Mouse (Mus musculus) stomach, embryonic 14.5 days (tissue): Measurements from ENCODE around the gene 4930453N24Rik. TPM values are rescaled to one million over a fixed set of nuclear protein-coding genes. Genes with fewer than 3 reads are reported as not detected.

Source experiments
- ATAC-seq: fragments of 200-750 bp; cut with Nextera tagmentation; 2 replicates; pipeline ENCODE4 v1.8.0; 2017; ENCODE audit warnings: low read depth, moderate TSS enrichment; ENCODE audit not compliant: insufficient number of reproducible peaks, insufficient read depth, low FRiP score
- H3K27ac ChIP-seq: fragments of 300-500 bp; sonication (generic); 2 replicates; pipeline ENCODE4 v1.5.1; 2014; ENCODE audit warnings: mild to moderate bottlenecking, low read length, moderate library complexity, mixed read lengths
- H3K27me3 ChIP-seq: fragments of 300-500 bp; sonication (generic); 2 replicates; pipeline ENCODE4 v1.6.1; 2014; ENCODE audit warnings: low read length, control low read depth, mixed read lengths; ENCODE audit not compliant: control insufficient read depth, insufficient read depth
- H3K36me3 ChIP-seq: fragments of 300-500 bp; sonication (generic); 2 replicates; pipeline ENCODE4 v1.6.1; 2014; ENCODE audit warnings: mild to moderate bottlenecking, control low read depth, low read length, moderate library complexity, mixed read lengths; ENCODE audit not compliant: control insufficient read depth, insufficient read depth
- H3K4me1 ChIP-seq: fragments of 300-500 bp; sonication (generic); 2 replicates; pipeline ENCODE4 v1.6.1; 2014; ENCODE audit warnings: low read length, control low read depth, mixed read lengths; ENCODE audit not compliant: control insufficient read depth, insufficient read depth
- H3K4me2 ChIP-seq: fragments of 300-500 bp; sonication (generic); replicated peaks from 2 replicates; pipeline ENCODE4 v1.6.1; 2014; ENCODE audit warnings: low read depth, low read length, control low read depth
- H3K4me3 ChIP-seq: fragments of 300-500 bp; sonication (generic); 2 replicates; pipeline ENCODE4 v1.5.1; 2014; ENCODE audit warnings: low read depth, low read length, control low read depth
- H3K9ac ChIP-seq: fragments of 300-500 bp; sonication (generic); replicated peaks from 2 replicates; pipeline ENCODE4 v1.6.1; 2014; ENCODE audit warnings: low read depth, mild to moderate bottlenecking, control low read depth, low read length, moderate library complexity, mixed read lengths
- H3K9me3 ChIP-seq: fragments of 300-500 bp; sonication (generic); 2 replicates; pipeline ENCODE4 v1.6.1; 2016; ENCODE audit warnings: low read depth, low read length, control low read depth; ENCODE audit not compliant: control insufficient read depth
- WGBS: fragments of 180-500 bp; shearing (Covaris S2); extraction: QIAGEN DNeasy Blood & Tissue Kit; methylation state at CpG from one replicate; pipeline ENCODE4 v1.1.7; 2014; 5-methylcytosine and 5-hydroxymethylcytosine counted together
- polyA plus RNA-seq: library from polyadenylated mRNA; unstranded; fragments of >200 nt; fragmentation: Nextera tagmentation; extraction: Ambion mirVana; gene quantifications from 2 replicates; pipeline ENCODE4 v1.2.1, GENCODE M21; 2014

The 4930453N24Rik gene
- polyA plus RNA-seq, 1 experiment from 2014 or later: 30.1 TPM

DNA sequence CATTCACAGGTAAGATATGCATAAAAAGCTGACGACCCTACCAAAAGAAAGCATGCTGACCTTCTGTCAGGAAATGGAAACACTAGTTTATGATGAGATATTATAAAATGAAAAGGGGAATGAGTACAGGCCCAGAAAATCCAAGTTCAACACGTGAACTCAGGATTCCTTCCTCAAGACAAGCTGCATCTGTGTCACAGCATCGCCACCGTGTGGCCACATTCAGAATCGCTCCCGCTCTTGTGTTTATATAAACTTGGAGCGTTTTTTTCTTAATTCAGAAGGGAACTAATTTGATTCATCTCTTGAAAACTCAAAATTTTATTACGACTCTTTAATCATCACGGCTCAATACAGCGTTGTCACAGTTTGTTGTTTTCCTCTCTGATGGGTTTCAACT is 22.7 kb downstream of the 4930453N24Rik start:
- no peak for ATAC-seq
- Histone ChIP-seq H3K9ac (no peak overlapping the region), H3K27ac (no peak overlapping the region), H3K27me3 (no peaks in the 10 kb centered on the region), H3K36me3 (no peaks in the 10 kb centered on the region), H3K9me3 (no peaks in the 10 kb centered on the region), H3K4me2 (no peak overlapping the region), H3K4me1 (no peaks in the 10 kb centered on the region), H3K4me3 (no peak overlapping the region)
- WGBS: 8% methylated on average over 10 of the region's 10 CpGs

- no peak for ATAC-seq
- H3K4me3 ChIP-seq: no peak overlapping the region
- H3K4me1 ChIP-seq: no peaks in the 10 kb centered on the region
- no peaks in the 10 kb centered on the region for H3K9me3 ChIP-seq
- H3K36me3 ChIP-seq: no peaks in the 10 kb centered on the region
- no peak overlapping the region for H3K4me2 ChIP-seq
- 82% methylated on average over 4 of the region's 4 CpGs for WGBS
- no peaks in the 10 kb centered on the region for H3K27me3 ChIP-seq
- no peak overlapping the region for H3K27ac ChIP-seq
- H3K9ac ChIP-seq: no peak overlapping the region
These were observed 25.9 kb downstream of the 4930453N24Rik start for GRCm38 (mm10) chr16:64745089-64745488.

DNA sequence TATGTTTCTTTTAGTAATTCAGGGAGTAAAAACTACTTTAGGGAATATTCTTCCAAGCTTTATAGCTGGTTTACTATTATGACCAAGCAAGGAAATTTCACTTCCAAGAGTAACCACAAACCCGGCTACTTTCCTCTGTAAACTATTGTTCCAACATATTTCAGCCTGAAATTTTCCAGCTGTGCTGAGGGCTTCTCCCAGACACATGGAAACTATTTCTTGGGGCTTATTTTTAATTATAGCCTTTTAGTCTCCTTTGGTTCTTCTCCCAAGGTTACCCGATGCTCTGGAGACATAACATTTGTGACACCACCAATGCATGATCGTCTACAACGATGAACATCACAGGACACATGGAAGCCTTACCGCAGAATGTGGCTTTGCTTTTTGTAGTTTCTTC is 33.7 kb downstream of the 4930453N24Rik start:
- no peaks in the 10 kb centered on the region for H3K27me3 ChIP-seq
- peak overlapping the region; percentile 11; the same call in 1 of the 2 replicates for H3K27ac ChIP-seq
- no peak overlapping the region for H3K4me2 ChIP-seq
- no peak overlapping the region for H3K9ac ChIP-seq
- WGBS: 57% methylated on average over 5 of the region's 5 CpGs
- no peak overlapping the region for H3K4me3 ChIP-seq
- no peaks in the 10 kb centered on the region for H3K9me3 ChIP-seq
- H3K36me3 ChIP-seq: no peaks in the 10 kb centered on the region
- ATAC-seq: no peak
- no peaks in the 10 kb centered on the region for H3K4me1 ChIP-seq

DNA sequence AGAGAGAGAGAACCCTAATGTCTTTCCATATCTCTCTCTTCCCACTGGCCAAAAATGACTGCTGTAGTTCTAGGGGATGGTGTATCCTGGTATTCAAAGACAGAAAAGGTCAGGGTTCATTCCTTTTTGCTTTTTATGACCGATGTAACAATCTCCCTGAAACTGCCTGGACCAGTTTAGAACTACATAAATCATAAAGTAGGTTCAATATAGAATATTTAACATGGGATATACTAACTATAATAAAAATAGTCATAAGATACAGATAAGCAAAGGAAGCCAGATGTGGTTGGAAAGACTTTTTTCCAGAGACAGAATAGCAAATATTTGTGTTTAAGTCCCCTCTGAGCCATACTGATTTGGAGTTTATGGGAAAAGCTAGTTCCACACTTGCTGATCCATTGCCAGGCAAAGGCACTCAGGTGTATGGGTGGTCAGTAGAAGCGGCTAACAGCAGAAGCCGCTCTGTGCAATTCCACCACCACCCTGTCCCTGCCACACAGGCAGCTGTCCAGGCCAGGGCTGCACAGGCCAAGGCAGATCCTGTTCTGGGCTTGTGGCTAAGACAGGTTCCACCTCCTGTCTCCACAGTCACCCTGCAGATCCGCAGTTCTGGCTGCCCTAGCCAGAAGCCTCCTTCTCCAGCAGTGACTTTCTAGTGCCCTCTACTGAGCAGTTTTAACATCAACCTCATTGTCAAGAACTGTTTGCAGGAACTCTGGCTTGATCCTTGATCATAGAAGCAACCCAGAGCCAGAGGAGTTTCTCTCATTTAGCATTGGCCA is 47.5 kb downstream of the 4930453N24Rik start:
- no peaks in the 10 kb centered on the region for H3K36me3 ChIP-seq
- ATAC-seq: peak; percentile 63; the same call in 1 of the 2 replicates
- no peaks in the 10 kb centered on the region for H3K9me3 ChIP-seq
- H3K4me2 ChIP-seq: no peak overlapping the region
- no peak overlapping the region for H3K9ac ChIP-seq
- H3K27me3 ChIP-seq: no peaks in the 10 kb centered on the region
- no peaks in the 10 kb centered on the region for H3K4me1 ChIP-seq
- H3K4me3 ChIP-seq: no peak overlapping the region
- 52% methylated on average over 4 of the region's 4 CpGs for WGBS
- no peak overlapping the region for H3K27ac ChIP-seq

- H3K36me3 ChIP-seq: no peaks in the 10 kb centered on the region
- H3K27ac ChIP-seq: no peak overlapping the region
- H3K9me3 ChIP-seq: no peaks in the 10 kb centered on the region
- H3K27me3 ChIP-seq: no peaks in the 10 kb centered on the region
- ATAC-seq: no peak
- no peak overlapping the region for H3K4me3 ChIP-seq
- 73% methylated on average over 5 of the region's 5 CpGs for WGBS
- no peaks in the 10 kb centered on the region; the same call in 1 of the 2 replicates for H3K4me1 ChIP-seq
- H3K9ac ChIP-seq: no peak overlapping the region
- H3K4me2 ChIP-seq: no peak overlapping the region
These were observed 49.4 kb downstream of the 4930453N24Rik start for GRCm38 (mm10) chr16:64721542-64721941.

- ATAC-seq: no peak
- no peaks in the 10 kb centered on the region for H3K9me3 ChIP-seq
- 42% methylated on average over 7 of the region's 7 CpGs for WGBS
- H3K4me3 ChIP-seq: no peak overlapping the region
- H3K36me3 ChIP-seq: no peaks in the 10 kb centered on the region
- H3K4me1 ChIP-seq: no peaks in the 10 kb centered on the region; the same call in 1 of the 2 replicates
- no peaks in the 10 kb centered on the region for H3K27me3 ChIP-seq
- H3K27ac ChIP-seq: no peak overlapping the region
- H3K4me2 ChIP-seq: no peak overlapping the region
- H3K9ac ChIP-seq: no peak overlapping the region
These were observed 51.9 kb downstream of the 4930453N24Rik start for GRCm38 (mm10) chr16:64719096-64719495.

- Histone ChIP-seq H3K4me1 (no peaks in the 10 kb centered on the region; the same call in 1 of the 2 replicates), H3K4me3 (no peak overlapping the region), H3K27ac (no peak overlapping the region), H3K9ac (no peak overlapping the region), H3K27me3 (no peaks in the 10 kb centered on the region), H3K9me3 (no peaks in the 10 kb centered on the region), H3K36me3 (no peaks in the 10 kb centered on the region), H3K4me2 (no peak overlapping the region)
- no peak for ATAC-seq
- 68% methylated on average over 10 of the region's 10 CpGs for WGBS
These were observed 53.1 kb downstream of the 4930453N24Rik start for GRCm38 (mm10) chr16:64717814-64718213.

DNA sequence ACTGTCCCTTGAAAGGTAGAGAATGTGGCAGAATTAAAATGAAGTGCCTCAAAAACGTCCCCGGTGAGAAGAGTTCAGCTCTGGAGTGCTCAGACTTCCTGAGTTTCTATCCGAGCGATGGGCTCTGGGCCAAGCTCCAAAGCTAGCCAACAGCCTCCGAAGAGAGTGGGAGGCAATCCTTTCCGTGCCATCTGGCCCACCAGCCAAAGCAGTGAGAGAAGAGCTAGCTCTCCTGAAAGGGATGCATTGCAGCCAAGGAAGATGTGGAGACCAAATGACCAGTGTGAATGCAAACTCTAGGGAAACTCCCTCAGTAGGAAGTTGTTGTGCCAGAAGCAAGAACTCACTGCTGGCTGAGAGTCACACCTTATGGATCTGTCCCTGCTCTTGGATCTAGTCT is 59.1 kb downstream of the 4930453N24Rik start:
- Histone ChIP-seq H3K36me3 (no peaks in the 10 kb centered on the region), H3K9ac (no peak overlapping the region), H3K27ac (no peak overlapping the region), H3K4me2 (no peak overlapping the region), H3K9me3 (no peaks in the 10 kb centered on the region), H3K4me1 (no peaks in the 10 kb centered on the region), H3K4me3 (no peak overlapping the region), H3K27me3 (no peaks in the 10 kb centered on the region)
- no peak for ATAC-seq
- 62% methylated on average over 6 of the region's 6 CpGs for WGBS
